Mouse (Mus musculus) kidney, embryonic 15.5 days (tissue): ENCODE data around the gene Dot1l. TPM values are rescaled to one million over a fixed set of nuclear protein-coding genes. Genes with fewer than 3 reads are reported as not detected.

Experiments
- ATAC-seq: fragments of 200-750 bp; cut with Nextera tagmentation; replicated peaks from 2 replicates; pipeline ENCODE4 v1.8.0; 2017; ENCODE audit warnings: moderate TSS enrichment; ENCODE audit not compliant: low FRiP score
- H3K27ac ChIP-seq: fragments of 300-500 bp; sonication (generic); 2 replicates; pipeline ENCODE4 v1.5.1; 2015; ENCODE audit warnings: mild to moderate bottlenecking, inconsistent platforms
- H3K27me3 ChIP-seq: fragments of 300-500 bp; sonication (generic); 2 replicates; pipeline ENCODE4 v1.6.1; 2015; ENCODE audit warnings: inconsistent platforms
- H3K36me3 ChIP-seq: fragments of 300-500 bp; sonication (generic); 2 replicates; pipeline ENCODE4 v1.6.1; 2015; ENCODE audit warnings: inconsistent platforms
- H3K4me1 ChIP-seq: fragments of 300-500 bp; sonication (generic); 2 replicates; pipeline ENCODE4 v1.6.1; 2015; ENCODE audit warnings: inconsistent platforms
- H3K4me2 ChIP-seq: fragments of 300-500 bp; sonication (generic); 2 replicates; pipeline ENCODE4 v1.6.1; 2015; ENCODE audit warnings: moderate library complexity, mild to moderate bottlenecking, inconsistent platforms
- H3K4me3 ChIP-seq: fragments of 300-500 bp; sonication (generic); replicated peaks from 2 replicates; pipeline ENCODE4 v1.5.1; 2015; ENCODE audit warnings: mild to moderate bottlenecking, inconsistent platforms
- H3K9ac ChIP-seq: fragments of 300-500 bp; sonication (generic); 2 replicates; pipeline ENCODE4 v1.6.1; 2015; ENCODE audit warnings: mild to moderate bottlenecking, inconsistent platforms
- H3K9me3 ChIP-seq: fragments of 300-500 bp; sonication (generic); replicated peaks from 2 replicates; pipeline ENCODE4 v1.6.1; 2016; ENCODE audit warnings: inconsistent platforms
- WGBS: fragments of 180-500 bp; shearing (Covaris S2); methylation state at CpG from one replicate; pipeline ENCODE4 v1.1.7; 2015; ENCODE audit warnings: mixed read lengths; 5-methylcytosine and 5-hydroxymethylcytosine counted together
- polyA plus RNA-seq: library from polyadenylated mRNA; unstranded; fragments of >200 nt; fragmentation: Nextera tagmentation; extraction: Ambion mirVana; gene quantifications from 2 replicates; pipeline ENCODE4 v1.2.1, GENCODE M21; 2015

The Dot1l gene
- polyA plus RNA-seq, 1 experiment from 2014 or later = 21.8 TPM

DNA sequence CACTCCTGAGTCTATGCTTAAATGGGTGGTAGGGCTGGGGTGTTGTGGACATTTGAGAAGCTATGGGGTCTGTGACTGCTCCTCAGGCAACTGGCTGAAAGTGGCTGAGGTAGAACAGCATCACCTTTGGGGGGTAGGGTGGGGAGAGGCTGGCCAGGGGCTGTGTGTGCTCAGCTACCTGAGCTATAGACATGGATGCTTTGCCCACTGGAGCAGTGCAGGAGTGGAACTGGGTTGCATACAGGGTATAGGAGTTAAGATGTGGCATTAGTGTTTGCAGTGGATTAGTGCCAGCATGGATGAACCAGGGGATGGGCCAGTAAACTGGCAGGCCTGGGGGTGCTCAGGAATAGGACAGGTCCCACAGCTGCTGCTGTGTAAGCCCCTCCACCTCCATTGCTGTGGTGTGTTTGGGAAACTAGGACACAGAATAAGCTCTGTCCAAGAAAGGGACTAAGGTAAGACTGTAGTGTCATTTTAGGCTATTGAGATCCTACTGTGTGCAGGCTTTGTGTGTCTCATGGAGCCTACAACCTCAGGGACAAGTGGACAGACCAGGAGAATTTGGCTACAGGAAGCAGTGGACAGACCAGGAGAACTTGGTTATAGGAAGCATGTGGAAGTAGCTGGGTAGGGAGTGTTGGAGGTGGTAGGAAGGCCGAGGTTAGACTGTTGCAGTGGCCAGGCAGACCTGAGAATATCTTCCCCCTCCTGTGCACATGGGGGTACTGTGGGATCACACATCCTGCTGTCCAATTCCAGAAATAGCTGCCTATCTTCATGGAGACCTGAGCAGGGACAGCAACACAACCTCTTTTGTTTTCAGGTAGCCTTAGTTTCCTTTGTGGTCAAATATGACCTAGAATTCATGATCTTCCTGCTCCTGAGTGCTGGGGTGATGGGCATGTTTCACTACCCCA lies 74.6 kb downstream of the Dot1l start:
- Histone ChIP-seq H3K9me3 (0 out of 2 replicates have a peak, but pooled peaks cover 4% of the 10 kb centered on the region), H3K27ac (peak overlapping the region; percentile 66; the same call in 1 of the 2 replicates), H3K4me3 (no peak overlapping the region), H3K36me3 (peaks cover 25% of the 10 kb centered on the region), H3K4me1 (peaks cover 43% of the 10 kb centered on the region), H3K27me3 (peaks cover 16% of the 10 kb centered on the region), H3K9ac (no peak overlapping the region), H3K4me2 (no peak overlapping the region)
- no peak for ATAC-seq
- 64% methylated on average over 1 of the region's 1 CpGs for WGBS

DNA sequence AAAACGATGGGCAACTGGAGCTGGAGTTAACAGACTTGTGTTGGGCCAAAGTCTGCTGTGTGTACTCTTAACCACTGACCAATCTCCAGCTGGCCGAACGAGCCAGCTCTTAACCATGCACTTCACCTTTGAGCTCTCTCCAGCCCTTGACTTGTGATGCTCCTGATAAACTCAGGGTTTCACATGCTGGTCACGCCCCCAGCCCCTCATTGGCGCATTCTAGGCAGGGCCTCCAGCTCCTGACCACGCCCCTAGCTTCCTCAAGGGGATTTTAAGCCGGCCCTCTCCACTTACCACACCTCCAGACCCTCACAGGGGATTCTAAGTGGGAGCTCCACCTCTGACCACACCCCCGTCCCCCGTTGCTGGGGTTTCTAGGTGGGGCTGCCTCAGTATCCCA lies 76.1 kb downstream of the Dot1l start:
- Histone ChIP-seq H3K27me3 (peaks cover 31% of the 10 kb centered on the region), H3K4me3 (peak overlapping the region; percentile 10; the same call in 1 of the 2 replicates), H3K27ac (peak overlapping the region; percentile 66), H3K9ac (no peak overlapping the region), H3K36me3 (peaks cover 25% of the 10 kb centered on the region), H3K9me3 (0 out of 2 replicates have a peak, but pooled peaks cover 4% of the 10 kb centered on the region), H3K4me1 (peaks cover 49% of the 10 kb centered on the region), H3K4me2 (peak overlapping the region; percentile 4; the same call in 1 of the 2 replicates)
- 0 out of 2 replicates have a peak, but pooled peaks have one; percentile 3 for ATAC-seq
- WGBS = 1% methylated on average over 9 of the region's 9 CpGs

DNA sequence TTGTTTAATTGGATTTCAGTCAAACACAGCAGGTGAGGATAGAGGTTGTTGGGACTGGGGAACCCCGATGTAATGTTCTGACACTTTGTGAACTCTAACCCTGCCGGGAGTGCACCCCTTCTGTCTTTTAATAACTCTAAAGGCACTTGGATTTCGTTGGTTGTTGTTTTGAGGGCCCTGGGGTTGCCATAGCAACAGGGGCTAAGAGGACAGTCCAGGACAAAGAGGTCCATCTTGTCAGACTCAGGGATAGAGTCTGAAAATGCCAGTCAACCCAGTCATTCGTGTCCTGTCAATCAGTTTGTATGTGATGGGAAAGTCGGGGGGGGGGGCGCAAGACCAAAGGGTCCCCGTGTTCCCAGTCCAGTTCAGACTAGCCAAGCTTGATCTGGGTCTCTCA lies 77.8 kb downstream of the Dot1l start:
- no peak for ATAC-seq

DNA sequence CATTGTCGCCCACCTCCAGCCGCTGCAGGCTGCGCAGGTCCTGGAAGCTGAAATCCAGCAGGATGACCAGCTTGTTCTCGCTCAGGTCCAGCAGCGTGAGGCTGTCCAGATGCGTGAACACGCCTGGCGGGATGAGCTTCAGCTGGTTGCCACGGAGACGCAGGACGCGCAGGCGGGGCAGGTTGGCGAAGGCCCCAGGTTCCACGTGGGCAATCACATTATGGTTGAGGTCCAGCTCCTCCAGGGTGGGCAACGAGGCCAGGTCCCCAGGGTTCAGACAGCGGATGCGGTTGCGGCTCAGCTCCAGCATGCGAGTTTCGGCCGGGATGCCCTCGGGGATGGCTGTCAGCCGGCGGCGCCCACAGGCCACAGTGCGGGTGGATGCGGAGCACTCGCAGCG lies 80.6 kb downstream of the Dot1l start:
- Histone ChIP-seq H3K9ac (no peak overlapping the region), H3K36me3 (peaks cover 3% of the 10 kb centered on the region), H3K9me3 (0 out of 2 replicates have a peak, but pooled peaks cover 4% of the 10 kb centered on the region), H3K4me2 (no peak overlapping the region), H3K4me3 (no peak overlapping the region), H3K4me1 (peaks cover 27% of the 10 kb centered on the region), H3K27ac (no peak overlapping the region), H3K27me3 (peaks cover 61% of the 10 kb centered on the region)
- ATAC-seq = no peak
- 58% methylated on average over 30 of the region's 30 CpGs for WGBS

More for the DNA sequence above, 77.8 kb downstream of the Dot1l start:
- WGBS = 77% methylated on average over 7 of the region's 7 CpGs
- no peak overlapping the region for H3K4me3 ChIP-seq
- peaks cover 25% of the 10 kb centered on the region for H3K36me3 ChIP-seq
- no peak overlapping the region for H3K4me2 ChIP-seq
- peaks cover 48% of the 10 kb centered on the region for H3K27me3 ChIP-seq
- H3K27ac ChIP-seq = no peak overlapping the region
- peaks cover 51% of the 10 kb centered on the region for H3K4me1 ChIP-seq
- 0 out of 2 replicates have a peak, but pooled peaks cover 4% of the 10 kb centered on the region for H3K9me3 ChIP-seq
- H3K9ac ChIP-seq = no peak overlapping the region

DNA sequence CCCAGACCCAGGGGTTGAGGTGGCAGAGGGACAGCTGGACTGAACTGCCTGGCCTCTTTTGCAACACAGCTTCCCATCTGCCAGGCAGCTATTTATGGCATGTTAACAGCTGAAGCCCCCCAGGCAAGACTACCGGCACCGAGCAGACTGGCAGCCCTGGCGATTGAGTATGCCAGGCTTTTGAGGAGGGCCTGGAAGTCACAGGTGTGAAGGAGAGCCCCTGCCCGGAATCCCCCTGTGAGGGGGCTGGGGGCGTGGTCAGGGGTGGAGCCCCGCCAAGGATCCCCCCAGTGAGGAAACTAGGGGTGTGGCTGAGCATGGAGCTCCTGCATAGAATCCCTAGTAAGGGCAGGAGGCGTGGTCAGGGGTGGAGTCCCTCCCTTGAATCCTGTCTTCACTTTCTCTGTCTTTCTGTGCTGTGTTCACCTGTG lies 82.0 kb downstream of the Dot1l start:
- H3K27ac ChIP-seq = no peak overlapping the region
- H3K4me3 ChIP-seq = no peak overlapping the region
- H3K4me2 ChIP-seq = no peak overlapping the region
- ATAC-seq = no peak
- 49% methylated on average over 7 of the region's 7 CpGs for WGBS
- no peaks in the 10 kb centered on the region for H3K36me3 ChIP-seq
- H3K9ac ChIP-seq = no peak overlapping the region
- peaks cover 73% of the 10 kb centered on the region for H3K27me3 ChIP-seq
- H3K9me3 ChIP-seq = 0 out of 2 replicates have a peak, but pooled peaks cover 4% of the 10 kb centered on the region
- peaks cover 18% of the 10 kb centered on the region; the same call in 1 of the 2 replicates for H3K4me1 ChIP-seq

DNA sequence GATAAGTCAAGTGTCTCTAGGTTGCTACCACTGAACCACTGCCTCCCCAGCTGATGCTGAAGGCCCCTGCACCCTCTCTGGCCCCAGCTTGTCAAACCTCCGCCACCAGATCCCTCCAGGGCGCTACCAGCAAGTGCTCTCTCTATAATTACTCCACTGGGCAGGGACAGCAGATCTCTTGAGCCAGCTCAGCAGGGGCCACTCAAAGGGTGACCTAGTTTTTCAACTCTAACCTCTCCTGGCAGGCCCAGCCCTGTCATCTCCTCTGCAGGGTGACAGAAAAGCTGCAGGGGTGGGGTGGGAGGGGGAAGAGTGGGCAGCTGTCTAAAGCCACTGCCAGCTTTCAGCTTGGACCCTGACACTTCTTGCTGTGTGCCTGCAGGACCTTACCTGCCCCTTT lies 82.8 kb downstream of the Dot1l start:
- WGBS = 13% methylated on average over 2 of the region's 2 CpGs

DNA sequence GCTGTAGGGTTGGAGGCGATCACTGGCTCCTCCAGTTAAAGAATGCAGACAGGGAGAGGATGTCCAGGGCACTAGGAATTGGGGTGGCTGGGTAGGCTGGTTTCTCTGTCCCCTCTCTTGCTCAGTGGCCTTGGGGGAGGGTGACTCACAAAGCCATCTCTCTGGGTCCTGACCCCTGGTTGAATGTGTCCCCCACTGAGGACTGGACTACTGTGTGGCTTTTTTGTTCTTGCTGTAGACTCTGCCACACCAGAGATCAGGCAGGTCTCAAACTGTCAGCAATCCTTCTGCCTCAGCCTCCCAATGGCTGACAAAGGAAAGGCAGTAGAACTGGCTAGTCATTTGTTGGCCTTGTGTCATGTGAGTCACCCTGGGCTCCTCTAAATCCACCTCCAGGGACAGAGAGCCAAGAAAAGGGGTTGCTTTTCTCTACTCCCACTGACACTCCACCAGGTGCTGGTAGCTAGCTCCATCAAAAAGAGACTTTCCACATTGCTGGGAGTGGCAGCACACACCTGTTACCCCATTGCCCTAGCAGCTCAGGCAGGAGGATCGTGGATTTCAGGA lies 83.4 kb downstream of the Dot1l start:
- Histone ChIP-seq H3K4me2 (no peak overlapping the region), H3K4me1 (peaks cover 23% of the 10 kb centered on the region), H3K9ac (no peak overlapping the region), H3K9me3 (0 out of 2 replicates have a peak, but pooled peaks cover 4% of the 10 kb centered on the region), H3K27ac (no peak overlapping the region), H3K36me3 (no peaks in the 10 kb centered on the region), H3K27me3 (peaks cover 83% of the 10 kb centered on the region), H3K4me3 (no peak overlapping the region)
- no peak for ATAC-seq
- WGBS = 66% methylated on average over 2 of the region's 2 CpGs

More for the DNA sequence above, 82.8 kb downstream of the Dot1l start:
- Histone ChIP-seq H3K4me1 (peaks cover 18% of the 10 kb centered on the region; the same call in 1 of the 2 replicates), H3K4me3 (no peak overlapping the region), H3K9me3 (0 out of 2 replicates have a peak, but pooled peaks cover 4% of the 10 kb centered on the region), H3K9ac (no peak overlapping the region), H3K27me3 (peaks cover 82% of the 10 kb centered on the region), H3K36me3 (no peaks in the 10 kb centered on the region), H3K4me2 (no peak overlapping the region), H3K27ac (no peak overlapping the region)
- ATAC-seq = no peak

DNA sequence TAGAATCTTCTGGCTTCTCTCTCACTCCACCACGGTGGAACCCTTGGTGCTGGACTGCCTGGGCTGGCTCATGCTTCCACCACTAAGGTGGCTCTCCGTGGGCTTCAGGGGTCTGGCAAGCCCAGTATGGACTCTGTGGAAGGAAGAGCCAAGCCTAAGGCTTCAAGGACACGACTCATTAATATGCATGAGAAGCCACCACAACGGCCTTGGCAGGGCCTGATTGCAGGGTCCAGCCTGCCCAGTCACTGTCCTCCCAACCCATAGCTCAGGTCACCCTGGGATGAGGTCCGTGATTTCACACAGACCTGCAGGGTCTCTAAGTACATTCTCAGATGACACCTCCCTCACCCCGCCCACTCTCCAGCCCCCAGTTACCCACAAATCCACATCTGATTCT lies 84.8 kb downstream of the Dot1l start:
- no peak for ATAC-seq
- H3K9ac ChIP-seq = no peak overlapping the region
- H3K27me3 ChIP-seq = peaks cover 83% of the 10 kb centered on the region

DNA sequence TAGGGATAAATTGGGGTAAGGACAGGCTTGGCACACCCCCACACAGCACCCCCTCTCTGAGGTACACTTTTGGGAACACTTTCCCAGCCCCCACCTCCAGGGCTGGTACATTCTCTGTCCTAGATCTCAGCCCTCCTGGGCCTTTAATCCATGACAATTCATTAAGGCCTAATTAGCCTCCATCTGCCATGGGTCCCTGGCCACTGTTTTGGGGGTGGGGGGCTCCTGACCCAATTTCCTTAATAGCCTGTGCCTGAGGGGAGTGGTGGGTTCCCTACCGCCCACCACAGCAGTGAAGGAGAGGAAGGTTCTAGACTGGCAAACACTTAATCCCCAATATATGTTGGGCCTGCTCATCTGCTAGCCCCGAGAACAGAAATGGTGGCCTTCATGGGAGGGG lies 86.7 kb downstream of the Dot1l start:
- H3K9ac ChIP-seq = no peak overlapping the region
- H3K27ac ChIP-seq = no peak overlapping the region
- H3K9me3 ChIP-seq = no peaks in the 10 kb centered on the region
- no peak for ATAC-seq
- peaks cover 24% of the 10 kb centered on the region for H3K4me1 ChIP-seq
- H3K4me2 ChIP-seq = no peak overlapping the region
- 78% methylated on average over 2 of the region's 2 CpGs for WGBS
- H3K27me3 ChIP-seq = peaks cover 76% of the 10 kb centered on the region
- no peak overlapping the region for H3K4me3 ChIP-seq
- no peaks in the 10 kb centered on the region for H3K36me3 ChIP-seq

More for the DNA sequence above, 84.8 kb downstream of the Dot1l start:
- Histone ChIP-seq H3K36me3 (no peaks in the 10 kb centered on the region), H3K9me3 (no peaks in the 10 kb centered on the region), H3K4me3 (no peak overlapping the region), H3K27ac (no peak overlapping the region), H3K4me2 (no peak overlapping the region), H3K4me1 (peaks cover 32% of the 10 kb centered on the region)
- WGBS = 60% methylated on average over 6 of the region's 6 CpGs

DNA sequence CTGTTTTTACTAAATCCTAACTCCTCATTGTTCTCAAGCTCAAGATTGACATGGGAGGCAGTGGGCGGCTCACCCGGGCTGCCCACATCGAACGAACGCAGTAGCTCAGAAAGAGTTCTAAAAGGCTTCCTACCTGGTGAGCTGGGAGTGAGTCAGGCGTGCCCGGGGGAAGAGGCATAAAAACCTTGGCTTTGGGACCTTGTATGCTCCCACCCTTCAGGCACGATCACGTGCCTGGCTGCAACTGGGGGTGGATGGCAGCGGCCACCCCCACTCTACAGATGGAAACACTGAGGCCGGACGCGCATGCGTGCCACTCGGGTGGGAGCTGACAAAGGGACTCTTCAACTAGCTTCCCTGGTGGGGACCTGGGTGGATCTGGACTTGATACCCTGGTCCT lies 87.3 kb downstream of the Dot1l start:
- peaks cover 20% of the 10 kb centered on the region for H3K4me1 ChIP-seq
- H3K4me2 ChIP-seq = no peak overlapping the region
- WGBS = 81% methylated on average over 15 of the region's 15 CpGs
- no peak overlapping the region for H3K9ac ChIP-seq
- no peak overlapping the region for H3K4me3 ChIP-seq
- no peaks in the 10 kb centered on the region for H3K9me3 ChIP-seq
- no peak for ATAC-seq
- H3K27ac ChIP-seq = no peak overlapping the region
- H3K27me3 ChIP-seq = peaks cover 70% of the 10 kb centered on the region
- H3K36me3 ChIP-seq = no peaks in the 10 kb centered on the region

DNA sequence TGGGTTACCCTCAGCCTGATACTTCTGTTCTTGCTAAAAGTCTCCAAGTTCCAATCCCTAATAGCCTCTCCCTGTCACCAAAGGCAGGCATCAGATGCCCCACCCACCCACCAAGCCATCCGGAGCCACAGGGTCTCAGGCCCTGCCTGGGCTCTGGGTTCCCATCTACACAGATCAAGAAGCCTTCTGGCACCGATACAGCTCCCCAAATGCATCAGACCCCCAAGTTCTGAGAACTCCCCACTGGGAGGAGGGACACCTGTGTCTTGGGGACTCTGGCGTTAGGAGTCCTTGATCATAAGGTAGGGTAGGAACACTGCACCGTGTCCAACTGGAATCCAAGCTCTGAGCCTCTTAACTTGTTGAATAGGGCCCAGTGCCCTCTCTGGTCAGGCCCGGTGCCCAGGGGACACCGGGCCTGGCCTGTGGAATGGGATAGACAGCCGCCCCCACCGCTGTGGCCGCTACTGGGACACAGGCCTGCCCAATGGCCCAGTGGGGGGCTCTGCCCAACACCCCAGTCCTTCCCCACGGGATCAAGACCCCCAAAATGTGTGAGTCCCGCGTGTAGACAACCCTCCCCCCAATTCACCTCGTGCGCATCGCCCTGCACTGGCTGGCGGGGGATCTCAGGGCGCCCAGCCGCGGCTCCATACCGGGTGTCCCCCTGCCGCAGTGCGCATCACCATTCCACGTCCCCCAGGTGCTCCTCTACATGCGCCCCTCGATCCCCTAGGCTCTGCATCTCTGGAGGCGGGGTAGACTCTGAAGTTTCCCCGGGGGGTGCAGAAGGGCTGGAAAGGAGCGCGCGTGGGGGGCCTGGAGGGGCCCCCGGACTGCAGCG lies 88.3 kb downstream of the Dot1l start:
- Histone ChIP-seq H3K36me3 (no peaks in the 10 kb centered on the region), H3K27me3 (peaks cover 61% of the 10 kb centered on the region), H3K4me1 (peaks cover 17% of the 10 kb centered on the region), H3K4me3 (peak overlapping the region; percentile 48), H3K4me2 (peak overlapping the region; percentile 88), H3K27ac (no peak overlapping the region), H3K9me3 (no peaks in the 10 kb centered on the region), H3K9ac (peak overlapping the region; percentile 44)
- 0 out of 2 replicates have a peak, but pooled peaks have one; percentile 7 for ATAC-seq
- 9% methylated on average over 32 of the region's 32 CpGs for WGBS
